Mouse (Mus musculus): ENCODE measurements at regions not wholly inside any gene's neighbourhood (a gene's known extent, or its start where the extent isn't known, plus 50 kb on each side); places are given as distances from the start of the nearest gene placed in this dataset.

DNA sequence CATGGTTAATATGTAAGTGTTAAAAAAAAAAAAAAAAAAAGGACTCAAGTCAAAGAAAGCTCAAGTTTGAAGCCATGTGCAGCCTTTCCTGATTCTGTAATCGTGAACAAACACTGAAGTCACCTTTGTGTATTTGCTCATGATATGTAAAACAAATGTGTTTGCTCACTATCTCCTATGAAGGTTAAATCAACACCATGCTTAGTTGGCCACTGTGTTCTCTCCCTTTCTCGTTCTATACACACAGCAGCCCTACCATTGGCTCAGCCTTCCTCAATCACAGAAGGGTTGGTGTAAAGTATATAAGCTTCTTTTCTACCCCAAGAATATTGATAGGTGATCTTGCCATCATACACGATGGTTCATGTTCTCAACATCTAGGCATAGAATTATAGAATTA, 409.7 kb upstream of the Atp2b1 start:
- H3K36me3 ChIP-seq = no peaks in the 10 kb centered on the region
- no peaks in the 10 kb centered on the region for H3K27me3 ChIP-seq
- 0 out of 2 replicates have a peak, but pooled peaks cover 4% of the 10 kb centered on the region for H3K4me1 ChIP-seq
- 90% methylated on average over 3 of the region's 3 CpGs for whole genome bisulfite sequencing
- no peak overlapping the region for H3K9ac ChIP-seq
- H3K9me3 ChIP-seq = no peaks in the 10 kb centered on the region
- H3K4me3 ChIP-seq = no peak overlapping the region
- no peak overlapping the region for H3K4me2 ChIP-seq (replicated peaks)
- ATAC-seq (ENCODE audit: low FRiP score, low read depth) = no peak
- H3K27ac ChIP-seq = no peak overlapping the region

DNA sequence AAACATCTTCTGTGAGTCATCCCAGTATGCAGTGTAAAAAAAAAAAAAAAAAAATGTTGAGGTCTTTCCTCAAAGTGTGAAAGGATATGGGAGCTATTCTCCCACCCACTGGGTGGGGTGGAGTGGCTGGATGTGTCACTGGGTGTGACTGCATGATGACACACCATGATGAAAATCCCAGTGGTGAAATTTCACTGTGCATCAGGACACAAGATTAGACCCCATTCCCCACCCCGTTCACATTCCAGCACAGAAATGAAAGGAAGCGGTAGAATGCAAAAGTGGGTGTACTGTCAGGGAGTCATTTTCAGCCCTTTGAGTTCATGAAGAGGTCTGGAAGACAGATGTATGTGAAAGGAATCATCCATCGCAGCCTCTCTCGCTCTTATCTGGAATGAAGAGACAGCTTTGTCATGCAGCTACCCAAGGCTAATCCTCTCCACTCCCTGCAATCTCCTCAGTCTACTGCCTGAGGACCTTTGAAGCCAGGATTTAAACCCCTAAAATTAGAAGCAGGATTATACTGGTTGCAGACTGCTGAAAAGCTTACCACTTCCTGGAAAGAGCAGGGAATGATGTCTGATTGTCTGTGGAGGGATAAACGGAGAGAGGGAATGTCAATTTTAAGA, 405.6 kb upstream of the Atp2b1 start:
- Histone ChIP-seq H3K4me3 (no peak overlapping the region), H3K4me1 (0 out of 2 replicates have a peak, but pooled peaks cover 4% of the 10 kb centered on the region), H3K27me3 (no peaks in the 10 kb centered on the region), H3K36me3 (no peaks in the 10 kb centered on the region), H3K9ac (no peak overlapping the region), H3K27ac (no peak overlapping the region), H3K9me3 (no peaks in the 10 kb centered on the region), H3K4me2 (replicated peaks) (no peak overlapping the region)
- WGBS = 41% methylated on average over 5 of the region's 5 CpGs
- no peak for ATAC-seq (ENCODE audit: low FRiP score, low read depth)

DNA sequence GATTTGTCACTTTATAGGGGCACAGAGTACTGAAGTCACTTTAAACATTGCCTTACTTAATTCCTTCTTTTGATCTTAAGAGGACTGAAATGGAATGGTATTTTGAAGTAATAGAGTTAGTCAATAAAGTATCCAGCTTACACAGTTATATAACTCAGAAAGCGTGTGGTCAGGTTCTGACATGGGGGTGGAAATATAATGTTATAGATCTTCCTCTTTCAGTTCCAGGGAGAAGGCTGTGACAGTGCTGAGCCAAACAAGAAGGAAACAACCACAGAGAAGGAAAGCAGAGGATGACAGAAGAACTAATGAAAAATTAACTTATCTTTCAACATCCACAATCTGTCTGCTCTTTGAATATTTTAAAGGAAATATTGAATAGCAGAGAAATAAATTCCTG, 399.4 kb upstream of the Atp2b1 start:
- ATAC-seq (ENCODE audit: low FRiP score, low read depth) = no peak
- Histone ChIP-seq H3K4me3 (no peak overlapping the region), H3K4me2 (replicated peaks) (no peak overlapping the region), H3K27me3 (no peaks in the 10 kb centered on the region), H3K36me3 (no peaks in the 10 kb centered on the region), H3K9me3 (no peaks in the 10 kb centered on the region), H3K9ac (no peak overlapping the region), H3K4me1 (no peaks in the 10 kb centered on the region), H3K27ac (no peak overlapping the region)
- 53% methylated on average over 1 of the region's 1 CpGs for WGBS

DNA sequence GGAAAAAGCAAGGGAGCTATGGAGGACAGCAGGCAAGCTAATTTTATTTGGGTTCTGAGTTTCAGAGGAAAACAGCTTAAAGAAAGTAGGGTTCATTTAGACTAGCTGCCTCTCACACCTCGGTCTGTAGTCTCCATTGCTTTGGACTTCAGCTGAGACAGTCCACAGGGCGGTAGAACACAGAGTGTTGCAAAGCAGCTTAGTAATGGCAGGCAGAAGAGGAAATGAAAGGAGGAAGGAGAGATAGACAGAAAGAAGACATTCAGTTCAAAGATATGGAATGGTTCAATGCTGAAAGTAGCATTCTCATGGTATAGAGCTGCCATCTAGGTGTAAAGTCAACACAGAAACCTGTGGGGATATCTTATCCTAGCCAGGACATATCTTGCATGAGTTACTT, 396.6 kb upstream of the Atp2b1 start:
- ATAC-seq (ENCODE audit: low FRiP score, low read depth) = no peak
- H3K9ac ChIP-seq = no peak overlapping the region
- 79% methylated on average over 2 of the region's 2 CpGs for whole genome bisulfite sequencing
- no peak overlapping the region for H3K4me3 ChIP-seq
- H3K4me1 ChIP-seq = no peaks in the 10 kb centered on the region
- no peaks in the 10 kb centered on the region for H3K27me3 ChIP-seq
- no peak overlapping the region for H3K4me2 ChIP-seq (replicated peaks)
- H3K27ac ChIP-seq = no peak overlapping the region
- H3K9me3 ChIP-seq = no peaks in the 10 kb centered on the region
- no peaks in the 10 kb centered on the region for H3K36me3 ChIP-seq

DNA sequence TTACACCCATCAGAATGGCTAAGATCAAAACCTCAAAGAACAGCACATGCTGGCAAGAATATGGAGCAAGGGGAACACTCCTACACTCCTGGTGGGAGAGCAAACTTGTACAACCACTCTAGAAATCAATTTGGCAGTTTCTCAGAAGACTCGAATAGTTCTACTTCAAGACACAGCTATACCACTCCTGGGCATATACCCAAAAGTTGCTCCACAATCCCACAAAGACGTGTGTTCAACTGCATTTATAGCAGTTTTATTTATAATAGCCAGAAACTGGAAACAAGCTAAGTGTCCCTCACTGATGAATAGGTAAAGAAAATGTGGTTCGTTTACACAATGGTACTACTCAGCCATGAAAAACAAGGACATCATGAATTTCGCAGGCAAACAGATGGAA, 384.6 kb upstream of the Atp2b1 start:
- WGBS = 85% methylated on average over 4 of the region's 4 CpGs

DNA sequence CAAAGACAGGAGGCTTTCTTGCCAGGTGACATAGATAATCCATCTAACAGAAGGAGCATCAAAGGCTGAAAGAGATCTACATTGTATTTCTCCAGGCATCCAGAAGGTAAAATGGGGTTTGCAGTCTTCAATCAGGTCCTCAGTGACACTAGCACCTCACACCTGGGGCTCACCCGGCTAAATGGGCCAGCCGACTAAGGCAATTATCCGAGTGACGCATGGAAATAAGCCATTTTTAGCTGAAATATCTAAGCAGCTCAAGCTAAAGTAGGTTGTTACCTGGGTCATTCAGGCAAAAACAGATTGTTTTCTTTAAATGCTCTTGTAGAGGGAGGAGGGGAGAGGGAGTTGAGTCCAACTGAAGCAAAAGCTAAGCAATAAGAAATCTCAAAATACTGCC, 382.8 kb upstream of the Atp2b1 start:
- H3K9ac ChIP-seq = no peak overlapping the region
- ATAC-seq (ENCODE audit: low FRiP score, low read depth) = no peak
- no peaks in the 10 kb centered on the region for H3K27me3 ChIP-seq
- H3K9me3 ChIP-seq = no peaks in the 10 kb centered on the region
- 94% methylated on average over 4 of the region's 4 CpGs for WGBS
- H3K27ac ChIP-seq = no peak overlapping the region
- no peaks in the 10 kb centered on the region for H3K36me3 ChIP-seq
- H3K4me1 ChIP-seq = no peaks in the 10 kb centered on the region
- no peak overlapping the region for H3K4me2 ChIP-seq (replicated peaks)
- H3K4me3 ChIP-seq = no peak overlapping the region

More for the DNA sequence above, 384.6 kb upstream of the Atp2b1 start:
- Histone ChIP-seq H3K9ac (no peak overlapping the region), H3K4me2 (replicated peaks) (no peak overlapping the region), H3K36me3 (no peaks in the 10 kb centered on the region), H3K27me3 (no peaks in the 10 kb centered on the region), H3K9me3 (no peaks in the 10 kb centered on the region), H3K4me1 (no peaks in the 10 kb centered on the region), H3K4me3 (no peak overlapping the region), H3K27ac (no peak overlapping the region)
- ATAC-seq (ENCODE audit: low FRiP score, low read depth) = no peak

DNA sequence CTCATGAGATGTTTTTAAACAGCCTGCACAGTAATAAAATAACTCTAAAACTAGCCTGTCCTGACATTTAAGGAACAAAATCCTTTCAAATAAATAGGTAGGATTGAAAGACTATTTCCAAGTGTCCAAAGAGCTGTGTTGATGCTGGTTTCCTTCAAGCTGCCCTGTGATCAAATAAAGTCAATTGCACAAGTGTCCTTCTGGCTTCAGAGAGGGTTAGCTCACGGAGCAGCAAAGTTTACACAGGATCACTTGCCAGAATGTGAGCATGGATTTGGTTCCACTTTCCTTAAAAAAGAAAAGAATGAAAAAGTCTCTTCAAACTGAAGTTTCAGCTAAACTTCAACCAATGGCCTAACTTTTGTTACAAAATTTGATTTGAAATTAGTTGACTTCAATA, 375.5 kb upstream of the Atp2b1 start:
- Histone ChIP-seq H3K27ac (no peak overlapping the region), H3K36me3 (no peaks in the 10 kb centered on the region), H3K9me3 (no peaks in the 10 kb centered on the region), H3K4me1 (peaks cover 18% of the 10 kb centered on the region), H3K27me3 (no peaks in the 10 kb centered on the region), H3K4me3 (no peak overlapping the region), H3K9ac (no peak overlapping the region), H3K4me2 (replicated peaks) (no peak overlapping the region)
- WGBS = 71% methylated on average over 1 of the region's 1 CpGs
- ATAC-seq (ENCODE audit: low FRiP score, low read depth) = no peak

DNA sequence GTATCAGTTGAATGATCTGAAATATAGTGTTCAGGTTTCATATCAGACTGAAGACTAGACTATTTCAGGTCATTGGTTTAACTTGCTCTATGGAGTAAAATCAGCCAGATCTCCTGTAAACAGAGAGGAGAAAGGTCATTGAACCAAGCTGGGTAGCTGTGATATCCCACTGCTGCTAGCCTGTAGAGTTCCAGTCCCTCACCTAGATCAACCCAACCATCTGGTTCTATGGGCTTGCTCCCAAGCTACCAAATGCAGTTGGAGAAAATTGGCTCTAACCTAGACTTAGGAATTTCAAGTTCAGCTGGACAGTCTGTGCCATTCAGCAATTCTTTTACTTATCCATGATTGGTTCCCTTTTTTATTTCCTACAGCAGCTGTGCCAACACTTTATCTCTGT, 373.1 kb upstream of the Atp2b1 start:
- H3K4me3 ChIP-seq = no peak overlapping the region

DNA sequence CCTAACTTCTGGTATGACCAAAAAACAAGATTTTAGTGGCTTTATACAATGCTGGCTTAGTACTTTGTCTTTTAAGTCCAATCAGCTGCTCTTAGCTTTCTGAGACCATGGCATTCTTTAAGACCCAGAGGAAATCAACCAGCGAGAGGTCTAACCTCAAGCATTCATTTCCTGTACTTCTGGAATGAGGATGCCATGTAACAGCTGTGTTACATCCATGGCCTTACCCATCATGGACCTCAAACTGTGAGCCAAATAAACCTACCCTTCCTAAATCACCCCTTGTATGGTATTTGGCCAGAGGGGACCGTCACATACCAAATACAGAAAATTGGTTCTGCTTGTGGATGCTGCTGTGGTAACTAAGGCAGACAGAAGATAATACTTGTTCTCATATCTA, 372.1 kb upstream of the Atp2b1 start:
- H3K27me3 ChIP-seq = no peaks in the 10 kb centered on the region
- no peaks in the 10 kb centered on the region for H3K36me3 ChIP-seq
- no peak overlapping the region for H3K27ac ChIP-seq
- H3K9ac ChIP-seq = no peak overlapping the region
- ATAC-seq (ENCODE audit: low FRiP score, low read depth) = no peak
- H3K4me1 ChIP-seq = peaks cover 22% of the 10 kb centered on the region
- no peak overlapping the region for H3K4me3 ChIP-seq
- WGBS = 73% methylated on average over 2 of the region's 2 CpGs
- H3K4me2 ChIP-seq (replicated peaks) = no peak overlapping the region
- no peaks in the 10 kb centered on the region for H3K9me3 ChIP-seq

More for the DNA sequence above, 373.1 kb upstream of the Atp2b1 start:
- Histone ChIP-seq H3K4me1 (peaks cover 22% of the 10 kb centered on the region), H3K4me2 (replicated peaks) (no peak overlapping the region), H3K9me3 (no peaks in the 10 kb centered on the region), H3K27ac (no peak overlapping the region), H3K27me3 (no peaks in the 10 kb centered on the region), H3K9ac (no peak overlapping the region), H3K36me3 (no peaks in the 10 kb centered on the region)
- ATAC-seq (ENCODE audit: low FRiP score, low read depth) = no peak

DNA sequence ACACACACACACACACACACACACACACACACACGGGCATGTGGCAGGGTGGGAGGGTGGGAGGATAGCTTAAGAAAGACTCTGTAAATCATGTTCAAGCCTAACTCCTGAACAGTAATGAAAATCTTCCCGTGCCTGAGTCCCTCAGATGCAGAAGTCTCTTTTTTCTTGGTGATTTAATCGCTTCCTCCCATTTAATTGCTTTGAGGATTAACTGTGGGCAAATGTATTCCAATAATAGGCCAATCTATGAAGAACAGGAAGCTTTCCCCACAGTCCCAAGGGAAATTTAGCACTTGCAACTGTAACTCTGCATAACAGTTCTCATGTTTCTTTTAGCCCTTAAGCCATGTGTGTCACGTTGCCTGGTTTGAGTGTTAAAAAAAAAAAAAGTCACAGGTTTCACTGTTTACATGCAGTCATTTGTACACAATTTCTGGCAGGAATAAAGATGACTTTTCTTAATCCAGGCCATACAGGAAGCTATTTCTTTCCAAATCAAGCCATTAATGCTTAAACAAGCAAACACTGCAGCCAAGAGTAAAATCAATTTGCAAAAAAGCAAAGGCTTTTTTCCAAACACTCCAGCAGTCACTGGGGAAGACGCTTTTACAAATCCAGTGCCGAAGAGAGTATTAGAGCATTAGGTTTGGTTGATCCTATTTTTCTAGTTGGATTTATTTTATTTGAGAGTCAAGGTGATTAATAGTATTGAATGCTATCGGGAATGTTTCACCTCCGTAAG, 370.8 kb upstream of the Atp2b1 start:
- Histone ChIP-seq H3K9me3 (no peaks in the 10 kb centered on the region), H3K27ac (peak overlapping the region; percentile 44; the same call in 1 of the 2 replicates), H3K4me3 (no peak overlapping the region), H3K4me1 (peaks cover 22% of the 10 kb centered on the region), H3K36me3 (no peaks in the 10 kb centered on the region), H3K4me2 (replicated peaks) (peak overlapping the region; percentile 27; the same call in 1 of the 2 replicates), H3K27me3 (no peaks in the 10 kb centered on the region), H3K9ac (no peak overlapping the region)
- ATAC-seq (ENCODE audit: low FRiP score, low read depth) = peak; percentile 67
- 9% methylated on average over 8 of the region's 8 CpGs for WGBS

DNA sequence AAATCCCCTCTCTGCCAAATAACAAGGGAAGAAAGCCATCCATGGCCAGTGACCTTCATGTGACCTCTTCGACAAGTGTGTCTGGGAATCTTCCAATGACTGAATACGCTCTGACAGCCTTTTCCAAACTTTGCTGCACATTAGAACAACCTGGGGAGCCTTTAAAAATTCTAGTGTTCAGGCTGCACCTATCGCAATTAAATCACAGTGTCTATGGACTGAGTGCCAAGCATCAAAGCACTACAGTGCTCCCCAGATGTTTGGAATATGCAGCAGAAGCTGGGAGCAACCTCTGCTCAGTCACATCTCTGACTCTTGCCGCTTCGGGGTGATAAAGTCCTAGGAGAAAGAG, 370.2 kb upstream of the Atp2b1 start:
- peak; percentile 71; the same call in 1 of the 2 replicates for ATAC-seq (ENCODE audit: low FRiP score, low read depth)
- H3K4me2 ChIP-seq (replicated peaks) = peak overlapping the region; percentile 27; the same call in 1 of the 2 replicates
- H3K9ac ChIP-seq = no peak overlapping the region
- H3K9me3 ChIP-seq = no peaks in the 10 kb centered on the region
- H3K4me1 ChIP-seq = peaks cover 22% of the 10 kb centered on the region
- H3K36me3 ChIP-seq = no peaks in the 10 kb centered on the region
- H3K27ac ChIP-seq = peak overlapping the region; percentile 44; the same call in 1 of the 2 replicates
- WGBS = 18% methylated on average over 5 of the region's 5 CpGs
- no peaks in the 10 kb centered on the region for H3K27me3 ChIP-seq
- no peak overlapping the region for H3K4me3 ChIP-seq

DNA sequence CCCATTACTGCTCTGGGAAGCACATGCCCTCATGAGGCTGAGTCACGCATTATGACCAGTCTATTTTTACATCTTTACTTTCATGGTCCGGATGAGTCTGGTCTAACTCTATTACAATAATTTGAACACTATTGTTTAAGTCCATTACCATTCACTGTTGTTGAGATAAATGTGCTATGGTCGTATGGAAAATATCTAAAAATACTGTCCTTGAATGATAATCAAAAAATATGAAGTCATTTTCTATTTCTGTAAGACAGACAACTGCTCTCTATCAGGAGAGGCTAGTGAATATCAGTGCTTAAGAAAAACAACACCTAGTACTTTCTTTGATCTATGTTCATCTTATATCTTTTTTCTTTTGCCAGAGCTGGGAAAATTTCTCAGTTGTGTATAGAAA, 359.6 kb upstream of the Atp2b1 start:
- no peak for ATAC-seq (ENCODE audit: low FRiP score, low read depth)
- H3K36me3 ChIP-seq = no peaks in the 10 kb centered on the region
- no peaks in the 10 kb centered on the region for H3K4me1 ChIP-seq
- no peaks in the 10 kb centered on the region for H3K27me3 ChIP-seq
- H3K4me2 ChIP-seq (replicated peaks) = no peak overlapping the region
- H3K27ac ChIP-seq = no peak overlapping the region
- no peak overlapping the region for H3K9ac ChIP-seq
- whole genome bisulfite sequencing = 85% methylated on average over 3 of the region's 3 CpGs
- no peak overlapping the region for H3K4me3 ChIP-seq
- H3K9me3 ChIP-seq = no peaks in the 10 kb centered on the region

All from limb, embryonic 13.5 days (tissue).